Mouse (Mus musculus) spleen, embryonic (tissue): Measurements from ENCODE around the gene Slc4a1.
"Not testable (repeated sequence)": the region's sequence is repeated elsewhere in the genome, so short reads cannot be mapped to it uniquely, and the experiment has no call there.

Experiments
- CTCF ChIA-PET: fragments of 350-600 bp; sonication (Branson Sonifier 250); formaldehyde crosslinking; loops from one replicate; lab custom pipeline; 2022; lab: Charles Lee

Gene Slc4a1

DNA sequence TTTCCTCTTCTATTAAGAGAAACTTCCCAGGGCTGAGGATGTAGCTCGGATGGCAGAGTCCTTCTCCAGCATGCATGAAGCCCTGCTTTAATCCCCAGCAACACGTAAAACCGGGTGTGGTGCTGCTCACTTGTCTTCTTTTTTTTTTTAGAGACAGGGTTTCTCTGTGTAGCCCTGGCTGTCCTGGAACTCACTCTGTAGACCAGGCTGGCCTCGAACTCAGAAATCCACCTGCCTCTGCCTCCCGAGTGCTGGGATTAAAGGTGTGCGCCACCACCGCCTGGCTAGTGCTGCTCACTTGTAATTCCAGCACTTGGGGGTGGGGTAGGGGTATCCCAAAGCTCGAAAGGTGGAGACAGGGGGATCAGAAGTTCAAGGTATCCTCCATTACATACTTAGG is at the start of gene Slc4a1:
Gene Slc4a1 (minus strand): TSS at position 101 of the 400 bp plus-strand sequence.
- CTCF ChIA-PET = not testable (repeated sequence)

GRCm38 (mm10) chr11:102415034-102415802 is 49.2 kb upstream of the Slc4a1 start:
- CTCF ChIA-PET = no interaction called here

DNA sequence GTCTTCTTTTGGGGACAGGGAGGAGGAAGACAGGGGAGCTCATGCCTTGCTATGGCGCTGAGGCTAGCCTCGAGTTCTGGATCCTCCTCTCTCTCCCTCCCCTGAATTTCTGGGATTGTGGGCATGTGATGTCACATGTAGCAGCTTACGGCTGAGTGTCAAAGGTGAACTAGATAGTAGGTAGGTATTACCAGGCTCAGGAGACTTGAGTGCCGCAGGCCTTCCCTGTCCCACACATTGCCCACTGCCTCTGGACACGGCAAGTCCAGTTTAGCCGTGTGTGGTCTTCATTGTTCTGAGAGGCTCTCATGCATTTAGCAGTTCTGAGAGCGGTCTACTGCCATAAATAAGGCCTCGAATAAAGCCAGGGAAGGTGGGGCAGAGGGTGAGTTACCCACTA is 47.1 kb upstream of the Slc4a1 start:
- CTCF ChIA-PET = interaction anchor here (0.6 to 0.7 kb wide), 2 partner anchors 46 to 89 kb away, joined by 4 read pairs; no protein-coding TSS in a partner anchor

DNA sequence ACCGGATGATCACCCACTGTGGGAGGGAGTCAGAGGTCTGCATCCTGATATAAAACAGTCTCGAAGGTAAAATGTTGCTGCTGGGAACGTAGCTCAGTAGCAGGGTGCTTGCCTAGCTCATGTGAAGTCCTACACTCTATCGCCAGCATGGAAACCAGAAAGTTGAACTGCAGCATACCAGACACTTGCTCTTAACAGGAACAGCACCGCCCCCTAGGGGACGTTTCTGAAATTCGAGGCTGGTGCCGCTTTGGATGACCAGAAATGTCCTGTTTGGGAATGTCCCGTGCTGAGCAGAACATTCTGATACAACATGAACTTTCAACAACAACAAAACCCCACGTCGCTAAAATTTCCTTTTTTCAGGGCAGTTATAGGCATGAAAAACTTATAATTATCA is 45.7 kb upstream of the Slc4a1 start:
- CTCF ChIA-PET = interaction anchor here (0.6 kb wide), 1 partner anchor 161 kb away, joined by 3 read pairs; no protein-coding TSS in a partner anchor

GRCm38 (mm10) chr11:102411061-102411460 is 45.1 kb upstream of the Slc4a1 start:
- CTCF ChIA-PET = no interaction called here

DNA sequence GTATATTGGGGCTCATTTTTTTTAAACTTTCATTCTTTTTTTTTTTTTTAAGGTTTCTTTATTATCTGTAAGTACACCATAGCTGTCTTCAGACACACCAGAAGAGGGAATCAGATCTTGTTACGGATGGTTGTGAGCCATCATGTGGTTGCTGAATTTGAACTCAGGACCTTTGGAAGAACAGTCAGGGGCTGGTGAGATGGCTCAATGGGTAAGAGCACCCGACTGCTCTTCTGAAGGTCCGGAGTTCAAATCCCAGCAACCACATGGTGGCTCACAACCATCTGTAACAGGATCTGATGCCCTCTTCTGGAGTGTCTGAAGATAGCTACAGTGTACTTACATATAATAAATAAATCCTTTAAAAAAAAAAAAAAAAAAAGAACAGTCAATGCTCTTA is 44.3 kb upstream of the Slc4a1 start:
- CTCF ChIA-PET = interaction anchor here (0.6 kb wide), 1 partner anchor 20 kb away, joined by 4 read pairs; no protein-coding TSS in a partner anchor

GRCm38 (mm10) chr11:102409795-102410330 is 43.9 kb upstream of the Slc4a1 start:
- CTCF ChIA-PET = interaction anchor here (0.6 to 0.7 kb wide), 2 partner anchors 21 to 150 kb away, joined by 4 read pairs; no protein-coding TSS in a partner anchor

GRCm38 (mm10) chr11:102408888-102409794 is 43.1 kb upstream of the Slc4a1 start:
- CTCF ChIA-PET = interaction anchor here (0.6 to 0.7 kb wide), 4 partner anchors 52 to 271 kb away, joined by 4 to 10 read pairs (median 6); partner anchors contain the start of gene Ubtf

DNA sequence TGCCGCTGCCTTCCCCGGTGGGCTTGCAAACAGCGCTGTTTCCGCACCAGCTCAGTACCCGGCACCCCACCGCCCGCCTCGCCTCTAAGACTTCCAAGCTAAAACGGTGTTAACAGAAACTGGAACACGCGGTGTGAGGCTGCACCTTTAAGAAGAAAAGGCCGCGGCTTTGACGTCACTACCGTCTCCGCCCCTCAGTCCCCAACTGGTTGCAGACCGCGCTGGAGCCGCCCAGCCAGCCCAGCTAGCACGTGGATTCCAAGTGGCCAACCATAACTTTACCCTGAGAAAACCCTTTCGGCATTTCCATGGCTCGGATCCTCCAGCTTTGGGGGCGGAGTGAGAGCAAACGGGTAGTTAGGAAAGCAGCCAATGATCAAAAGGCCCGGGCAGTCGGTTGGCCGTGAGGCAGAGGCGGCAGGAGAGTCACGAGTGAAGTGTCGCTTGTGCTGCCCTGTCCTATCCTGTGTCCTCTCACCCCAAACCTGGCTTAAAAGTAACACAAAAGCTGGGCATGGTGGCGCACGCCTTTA is 42.4 kb upstream of the Slc4a1 start:
- CTCF ChIA-PET = interaction anchor here (0.6 to 0.7 kb wide), 3 partner anchors 51 to 270 kb away, joined by 4 to 10 read pairs (median 8); partner anchors contain the start of gene Ubtf

GRCm38 (mm10) chr11:102407834-102408215 is 41.8 kb upstream of the Slc4a1 start, which contains the start of gene Slc25a39:
Slc25a39 (minus strand) TSS chr11:102407946.
- CTCF ChIA-PET = interaction anchor here (0.6 kb wide), 1 partner anchor 23 kb away, joined by 3 read pairs; no protein-coding TSS in a partner anchor

- CTCF ChIA-PET = interaction anchor here (0.6 kb wide), 1 partner anchor 24 kb away, joined by 3 read pairs; no protein-coding TSS in a partner anchor
Observed at GRCm38 (mm10) chr11:102406900-102407833, 41.2 kb upstream of the Slc4a1 start.

DNA sequence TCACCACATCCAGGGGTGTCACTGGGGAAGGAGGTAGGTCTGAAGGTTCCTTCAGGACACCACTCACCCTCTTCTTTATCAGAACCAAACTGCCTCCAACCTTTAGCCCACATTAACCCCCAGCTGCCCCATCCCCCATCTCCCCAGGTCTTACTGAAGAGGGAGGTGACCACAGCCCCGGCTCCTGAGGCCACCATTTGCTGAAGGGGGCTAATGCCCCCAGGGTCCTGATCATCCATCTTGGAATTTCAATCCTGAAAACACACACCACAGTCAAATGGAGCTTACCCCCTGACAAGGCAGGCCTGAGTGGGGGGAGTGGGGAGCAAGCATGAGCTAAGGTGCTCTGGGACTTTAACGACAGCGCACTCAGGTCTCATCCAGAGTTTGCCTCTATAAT is 40.4 kb upstream of the Slc4a1 start:
- CTCF ChIA-PET = no interaction called here

- CTCF ChIA-PET = interaction anchor here (0.6 kb wide), 1 partner anchor 96 kb away, joined by 3 read pairs; no protein-coding TSS in a partner anchor
Observed at GRCm38 (mm10) chr11:102405544-102406285, 39.7 kb upstream of the Slc4a1 start.

GRCm38 (mm10) chr11:102404161-102405010 is 38.4 kb upstream of the Slc4a1 start:
- CTCF ChIA-PET = no interaction called here

GRCm38 (mm10) chr11:102403657-102404056 is 37.7 kb upstream of the Slc4a1 start:
- CTCF ChIA-PET = no interaction called here

DNA sequence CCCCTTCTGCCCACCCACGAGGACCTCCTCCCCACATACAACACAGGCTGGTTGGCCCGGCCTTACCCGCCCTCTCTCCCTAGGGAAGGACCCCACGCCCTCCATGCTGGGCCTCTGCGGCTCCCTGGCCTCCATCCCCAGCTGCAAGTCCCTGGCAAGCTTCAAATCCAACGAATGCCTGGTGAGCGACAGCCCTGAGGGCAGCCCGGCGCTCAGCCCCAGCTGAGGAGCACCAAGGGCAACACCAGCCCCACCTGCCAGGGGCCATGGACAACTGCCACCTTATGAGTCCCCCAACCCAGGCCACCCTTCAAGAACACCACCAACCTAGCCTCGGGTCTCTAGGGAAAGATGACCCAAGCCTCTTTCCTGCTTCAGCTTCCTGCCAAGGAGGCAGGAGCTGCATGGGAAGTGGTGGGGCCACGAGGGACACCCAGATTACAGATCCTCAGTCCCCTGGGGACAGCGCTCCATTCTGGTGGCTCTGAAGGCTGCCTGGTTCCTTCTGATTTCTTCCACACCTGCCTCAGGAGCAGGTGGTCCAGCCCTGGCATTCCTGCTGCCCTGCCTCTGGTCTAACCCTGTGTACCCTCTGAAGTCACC is 36.0 kb upstream of the Slc4a1 start:
- CTCF ChIA-PET = no interaction called here

DNA sequence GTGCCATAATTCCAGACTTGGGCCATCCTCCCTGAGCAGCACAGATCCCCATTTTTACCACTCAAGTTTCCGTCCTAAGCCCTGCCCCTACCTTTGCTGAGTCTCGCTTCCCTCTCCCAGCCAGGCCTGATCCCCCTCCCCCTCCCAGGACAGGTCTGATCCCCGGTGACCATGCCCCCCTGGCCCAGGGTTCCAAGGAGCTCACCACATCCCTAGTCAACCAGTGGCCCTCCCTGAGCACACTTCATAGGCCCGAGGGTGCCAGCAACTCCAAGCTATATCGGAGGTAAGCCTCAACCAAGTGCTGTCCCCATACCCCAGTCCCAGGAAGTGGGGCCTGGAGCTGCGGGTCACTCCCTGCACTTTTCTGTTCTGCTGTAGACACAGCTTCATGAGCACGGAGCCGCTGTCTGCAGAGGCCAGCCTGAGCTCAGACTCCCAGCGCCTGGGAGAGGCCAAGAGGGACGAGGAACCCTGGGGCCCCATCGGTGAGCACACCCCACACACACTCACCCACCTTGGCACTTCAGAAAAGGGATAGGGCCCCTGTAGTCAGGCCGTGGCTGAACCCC is 34.6 kb upstream of the Slc4a1 start:
- CTCF ChIA-PET = interaction anchor here (0.6 kb wide), 1 partner anchor 588 kb away, joined by 3 read pairs; no protein-coding TSS in a partner anchor
